Mouse (Mus musculus): Measurements from ENCODE around the gene Agrp.

Gene Agrp

DNA sequence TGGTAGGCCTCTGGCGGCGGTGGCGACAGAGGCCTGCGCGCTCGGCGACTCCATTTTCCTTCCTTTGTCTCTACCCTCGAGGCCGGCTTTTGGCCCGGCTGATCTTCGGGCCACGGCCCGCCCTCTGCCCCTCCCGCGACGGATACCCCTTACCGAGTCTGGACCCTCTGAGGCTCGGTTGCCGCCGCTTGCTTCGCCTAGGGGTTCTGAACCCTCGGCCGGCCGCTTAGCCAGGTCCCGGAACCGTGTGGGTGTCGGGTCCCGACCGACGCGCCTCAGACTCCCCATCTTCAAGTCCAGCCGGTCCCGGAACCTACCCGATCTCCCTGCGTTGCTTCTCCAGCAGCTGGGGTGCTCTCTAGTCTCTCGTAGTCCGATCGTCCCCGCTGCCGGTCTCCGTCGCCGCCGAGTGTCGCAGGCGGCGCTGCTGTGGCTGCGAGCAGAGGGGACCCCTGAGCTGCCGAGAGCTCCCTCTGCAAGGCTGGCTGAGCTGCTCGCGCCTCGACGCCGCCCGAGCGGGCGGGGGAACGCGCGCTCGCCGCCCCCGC lies at the start of gene Agrp:
Gene Agrp (minus strand): TSS at position 431 of the 548 bp plus-strand sequence.
- DNase-seq (ENCODE audit: low spot score in 2 of 2) = peak; percentile 71 to 79

GRCm38 (mm10) chr8:105686551-105686950 lies 49.4 kb upstream of the Agrp start:
- DNase-seq (ENCODE audit: low spot score in 2 of 2) = peak in 1 of 2 experiments; percentile 23

- peak; percentile 80 to 90 for DNase-seq (ENCODE audit: low spot score in 2 of 2)
Observed at GRCm38 (mm10) chr8:105685796-105686308, 48.7 kb upstream of the Agrp start, which contains the start of gene Carmil2. Gene Carmil2, plus strand, starts transcription at chr8:105686274.

- no peak for DNase-seq (ENCODE audit: low spot score in 2 of 2)
Observed at GRCm38 (mm10) chr8:105685325-105685724, 48.1 kb upstream of the Agrp start.

GRCm38 (mm10) chr8:105677891-105678290 lies 40.7 kb upstream of the Agrp start:
- no peak for DNase-seq (ENCODE audit: low spot score in 2 of 2)

DNA sequence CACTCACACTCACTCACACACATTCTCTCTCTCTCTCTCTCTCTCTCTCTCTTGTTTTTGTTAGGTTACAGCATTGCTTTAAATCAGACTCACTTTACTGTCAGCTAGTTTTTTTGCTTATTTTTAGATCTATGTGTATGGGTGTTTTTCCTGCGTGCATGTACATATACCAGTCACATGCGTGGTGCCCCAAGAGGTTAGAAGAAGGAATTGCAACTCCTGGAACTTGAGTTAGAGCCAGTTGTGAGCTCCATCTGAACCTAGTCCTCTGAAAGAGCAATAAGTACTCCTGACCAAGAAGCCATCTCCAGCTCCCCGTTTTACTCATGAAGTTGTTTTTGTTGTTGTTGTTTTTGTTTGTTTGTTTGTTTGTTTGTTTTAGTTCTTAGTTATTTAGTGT lies 24.0 kb upstream of the Agrp start:
- peak in 1 of 2 experiments; percentile 41 for DNase-seq (ENCODE audit: low spot score in 2 of 2)

GRCm38 (mm10) chr8:105657641-105658040 lies 20.4 kb upstream of the Agrp start:
- no peak for DNase-seq (ENCODE audit: low spot score in 2 of 2)

- DNase-seq (ENCODE audit: low spot score in 2 of 2) = no peak
Observed at GRCm38 (mm10) chr8:105648929-105649328, 11.7 kb upstream of the Agrp start.

DNA sequence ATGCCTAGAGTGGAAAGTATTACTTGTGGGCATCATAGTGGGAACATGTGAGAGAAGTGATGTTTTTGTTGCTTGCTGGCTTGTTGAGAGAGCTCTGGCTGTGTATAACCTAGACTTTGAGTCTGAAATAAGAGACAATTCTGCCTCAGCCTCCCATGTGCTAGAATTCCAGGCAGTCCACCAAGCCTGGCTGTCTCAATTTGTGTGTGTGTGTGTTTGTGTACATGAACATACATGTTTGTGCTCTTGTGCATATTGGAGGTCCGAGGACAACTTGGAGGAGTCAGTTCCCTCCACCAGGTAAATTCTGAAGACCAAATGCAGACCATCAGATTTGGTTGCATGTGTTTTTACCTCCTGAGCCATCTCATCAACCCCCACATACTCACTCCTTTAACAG lies 8.0 kb upstream of the Agrp start:
- DNase-seq (ENCODE audit: low spot score in 2 of 2) = no peak

- no peak for DNase-seq (ENCODE audit: low spot score in 2 of 2)
Observed at GRCm38 (mm10) chr8:105640511-105640910, 3.3 kb upstream of the Agrp start.

GRCm38 (mm10) chr8:105639835-105640234 lies 2.6 kb upstream of the Agrp start:
- no peak for DNase-seq (ENCODE audit: low spot score in 2 of 2)

GRCm38 (mm10) chr8:105638510-105638909 lies 1.3 kb upstream of the Agrp start:
- DNase-seq (ENCODE audit: low spot score in 2 of 2) = no peak

DNA sequence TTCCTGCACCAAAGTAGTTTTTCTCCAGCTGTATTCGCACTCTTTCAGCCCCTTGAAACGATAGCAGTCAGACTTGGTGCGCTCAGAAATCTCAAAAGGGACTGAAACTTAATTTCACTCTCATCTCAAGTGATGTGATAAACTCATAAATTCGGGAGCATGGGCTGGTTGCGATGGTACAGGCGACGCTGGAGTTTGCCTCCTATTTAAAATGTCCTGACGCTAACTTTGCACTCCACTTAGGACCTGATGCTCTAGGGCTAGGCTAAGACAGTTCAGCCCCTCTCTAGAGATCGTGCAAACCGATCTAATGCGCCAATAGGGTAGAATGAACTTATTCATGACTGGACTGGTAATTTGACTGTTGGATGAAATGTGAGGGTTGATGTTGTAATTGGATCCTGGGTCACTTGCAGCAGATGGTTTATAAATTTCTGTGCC lies 428 bp upstream of the Agrp start:
- DNase-seq (ENCODE audit: low spot score in 2 of 2) = peak in 1 of 2 experiments; percentile 42

- peak; percentile 91 to 95 for DNase-seq (ENCODE audit: low spot score in 2 of 2)
Observed at GRCm38 (mm10) chr8:105636018-105636962, 903 bp downstream of the Agrp start, which contains the start of gene Ctcf. Gene Ctcf, plus strand, starts transcription at chr8:105636568.

DNA sequence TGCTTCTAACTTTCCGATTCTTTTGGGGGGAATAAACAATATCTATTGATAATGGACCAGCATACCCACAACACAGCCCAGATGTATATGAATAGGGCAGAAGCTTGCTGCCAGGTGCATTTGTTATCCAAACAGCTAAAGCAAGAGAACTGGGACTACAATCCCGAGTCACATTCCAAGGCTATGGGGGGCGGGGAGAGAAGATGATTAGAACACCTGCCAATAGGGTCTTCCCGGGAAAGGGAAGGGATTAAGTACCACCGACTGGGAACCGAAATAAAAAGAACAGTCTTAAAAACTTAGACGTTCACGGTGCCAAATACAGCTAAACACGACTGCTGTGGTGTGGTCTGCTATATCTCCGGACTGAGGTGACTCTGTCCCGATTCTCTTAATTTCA lies 1.7 kb downstream of the Agrp start:
- DNase-seq (ENCODE audit: low spot score in 2 of 2) = no peak

DNA sequence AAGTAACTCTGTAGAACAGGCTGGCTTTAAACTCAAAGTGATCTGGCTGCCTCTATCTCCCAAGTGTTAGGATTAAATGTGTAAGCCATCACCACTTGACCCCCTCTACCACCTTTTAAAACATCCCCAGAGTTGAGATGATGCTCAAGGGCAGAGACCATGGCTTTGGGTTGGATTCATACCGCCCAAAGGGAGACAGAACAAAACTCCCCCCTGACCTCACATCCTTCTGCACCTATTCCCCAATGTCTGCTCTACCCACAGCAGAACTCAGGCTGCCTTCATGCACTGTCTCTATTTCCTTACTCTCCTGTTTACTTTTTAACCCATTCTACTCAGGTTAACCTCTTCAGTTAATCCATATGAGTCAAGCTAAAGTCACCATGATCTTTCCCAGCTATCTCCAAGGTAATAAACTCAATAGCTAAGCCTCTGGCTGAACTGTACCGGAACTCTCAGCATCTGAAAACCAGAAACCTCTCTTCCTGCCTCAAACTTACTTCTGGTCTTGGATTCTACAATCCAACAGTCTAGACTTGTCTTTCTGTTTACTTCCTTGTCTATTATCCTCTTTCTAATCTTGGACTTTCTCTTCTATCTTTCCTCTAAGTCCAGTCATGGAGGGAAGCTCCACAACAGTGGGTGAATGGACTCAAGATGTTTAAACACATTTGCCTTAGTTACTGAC lies 2.3 kb downstream of the Agrp start:
- DNase-seq (ENCODE audit: low spot score in 2 of 2) = no peak

- DNase-seq (ENCODE audit: low spot score in 2 of 2) = no peak
Observed at GRCm38 (mm10) chr8:105629337-105629736, 7.9 kb downstream of the Agrp start.

DNA sequence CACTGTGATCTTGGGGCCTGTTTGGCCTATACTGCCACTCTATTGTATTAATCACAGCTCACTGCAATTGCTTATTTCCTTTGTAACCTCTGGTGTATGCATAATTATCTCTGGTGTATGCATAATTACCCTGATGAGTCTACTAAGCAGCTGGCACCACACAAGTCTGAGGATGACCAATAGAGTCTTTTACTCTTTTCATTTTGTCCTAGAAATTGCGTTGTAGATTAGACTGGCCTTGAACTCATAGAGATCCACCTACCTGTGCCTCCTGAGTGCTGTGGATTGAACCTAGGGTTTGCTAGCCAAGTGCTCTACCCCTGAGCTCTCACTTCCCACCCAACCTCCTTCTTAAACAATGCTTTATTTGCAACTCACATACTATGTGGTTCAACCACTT lies 11.1 kb downstream of the Agrp start:
- no peak for DNase-seq (ENCODE audit: low spot score in 2 of 2)

- DNase-seq (ENCODE audit: low spot score in 2 of 2) = no peak
Observed at GRCm38 (mm10) chr8:105624831-105625230, 12.4 kb downstream of the Agrp start.

GRCm38 (mm10) chr8:105624401-105624800 lies 12.8 kb downstream of the Agrp start:
- no peak for DNase-seq (ENCODE audit: low spot score in 2 of 2)

GRCm38 (mm10) chr8:105623679-105624245 lies 13.4 kb downstream of the Agrp start:
- no peak for DNase-seq (ENCODE audit: low spot score in 2 of 2)

DNA sequence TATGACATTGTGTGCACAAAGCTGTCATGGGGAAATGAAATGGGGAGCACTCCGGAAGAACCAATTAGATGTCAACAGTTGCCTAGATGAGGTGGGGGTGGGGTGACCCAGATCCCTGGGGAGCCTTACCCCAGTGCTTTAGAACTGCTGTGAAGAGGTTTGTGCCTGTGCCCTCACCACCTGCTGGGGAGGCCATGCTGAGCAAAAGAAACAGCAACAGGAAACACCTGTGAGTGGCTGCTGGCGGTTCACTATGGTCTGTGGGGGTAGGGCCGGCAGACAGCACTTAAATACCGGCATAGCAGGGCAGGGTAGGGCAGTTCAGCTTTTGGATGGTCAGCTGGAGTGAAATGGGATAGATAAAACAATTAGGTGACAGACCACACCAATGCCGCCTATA lies 14.1 kb downstream of the Agrp start:
- DNase-seq (ENCODE audit: low spot score in 2 of 2) = peak in 1 of 2 experiments; percentile 81
